Mouse (Mus musculus) liver, embryonic 11.5 days (tissue): ENCODE data around the gene Gm7029. TPM values are rescaled to one million over a fixed set of nuclear protein-coding genes. Genes with fewer than 3 reads are reported as not detected.
"Not testable (repeated sequence)": the region's sequence is repeated elsewhere in the genome, so short reads cannot be mapped to it uniquely, and the experiment has no call there.

Experiments used
- ATAC-seq: fragments of 200-750 bp; cut with Nextera tagmentation; replicated peaks from 2 replicates; pipeline ENCODE4 v1.8.0; 2017; ENCODE audit warnings: moderate number of reproducible peaks, mild to moderate bottlenecking, moderate TSS enrichment, moderate library complexity; ENCODE audit not compliant: low FRiP score
- DNase-seq: peaks from one replicate; pipeline ENCODE4 v3.0.0-alpha.2; 2017; ENCODE audit warnings: low spot score
- H3K27ac ChIP-seq: fragments of 300-500 bp; sonication (generic); 2 replicates; pipeline ENCODE4 v1.5.1; 2014; ENCODE audit warnings: mild to moderate bottlenecking, low read depth, low read length, control low read depth
- H3K27me3 ChIP-seq: fragments of 300-500 bp; sonication (generic); replicated peaks from 2 replicates; pipeline ENCODE4 v1.6.1; 2014; ENCODE audit warnings: low read length, mixed read lengths; ENCODE audit not compliant: control insufficient read depth, insufficient read depth
- H3K36me3 ChIP-seq: fragments of 300-500 bp; sonication (generic); 2 replicates; pipeline ENCODE4 v1.6.1; 2014; ENCODE audit warnings: mild to moderate bottlenecking, low read length, moderate library complexity, mixed read lengths; ENCODE audit not compliant: control insufficient read depth, insufficient read depth
- H3K4me1 ChIP-seq: fragments of 300-500 bp; sonication (generic); replicated peaks from 2 replicates; pipeline ENCODE4 v1.6.1; 2014; ENCODE audit warnings: low read length, mixed read lengths; ENCODE audit not compliant: control insufficient read depth, insufficient read depth
- H3K4me2 ChIP-seq: fragments of 300-500 bp; sonication (generic); 2 replicates; pipeline ENCODE4 v1.6.1; 2014; ENCODE audit warnings: mild to moderate bottlenecking, control low read depth, moderate library complexity
- H3K4me3 ChIP-seq: fragments of 300-500 bp; sonication (generic); 2 replicates; pipeline ENCODE4 v1.5.1; 2014; ENCODE audit warnings: low read depth, low read length, control low read depth
- H3K9ac ChIP-seq: fragments of 300-500 bp; sonication (generic); 2 replicates; pipeline ENCODE4 v1.6.1; 2014; ENCODE audit warnings: low read depth, low read length, control low read depth
- H3K9me3 ChIP-seq: fragments of 300-500 bp; sonication (generic); 2 replicates; pipeline ENCODE4 v1.6.1; 2016; ENCODE audit warnings: low read length, inconsistent platforms, mixed read lengths; ENCODE audit not compliant: control insufficient read depth
- WGBS: fragments of 180-500 bp; shearing (Covaris S2); extraction: QIAGEN DNeasy Blood & Tissue Kit; methylation state at CpG from one replicate; pipeline ENCODE4 v1.1.7; 2014; 5-methylcytosine and 5-hydroxymethylcytosine counted together
- polyA plus RNA-seq: library from polyadenylated mRNA; unstranded; fragments of >200 nt; fragmentation: Nextera tagmentation; extraction: Ambion mirVana; gene quantifications from 2 replicates; pipeline ENCODE4 v1.2.1, GENCODE M21; 2014

The Gm7029 gene
- polyA plus RNA-seq, 1 experiment from 2014 or later: not detected

DNA sequence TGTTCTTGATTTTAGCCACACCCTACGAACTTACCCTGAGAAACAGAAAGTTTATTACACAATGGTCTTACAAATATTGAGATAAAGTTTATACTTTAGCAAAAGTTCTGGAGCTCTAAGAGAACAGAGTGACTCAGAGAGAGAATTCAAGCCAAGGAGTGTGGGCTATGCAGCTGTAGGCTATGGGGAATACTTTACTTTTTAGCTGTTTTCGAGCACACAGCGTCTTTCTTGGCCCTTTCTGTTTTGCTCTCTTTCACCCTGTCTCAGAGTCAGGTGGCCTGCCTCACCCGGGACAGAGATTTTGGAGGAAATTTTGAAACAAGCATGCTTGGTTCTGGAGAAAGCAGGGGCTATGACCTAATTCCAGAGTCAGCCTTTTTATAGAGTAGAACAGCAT lies 24.6 kb downstream of the Gm7029 start:
- H3K36me3 ChIP-seq, H3K27ac ChIP-seq, H3K4me2 ChIP-seq, H3K9ac ChIP-seq, ATAC-seq, DNase-seq, H3K9me3 ChIP-seq, H3K27me3 ChIP-seq, H3K4me3 ChIP-seq: not testable (repeated sequence)
- peaks cover 31% of the 10 kb centered on the region for H3K4me1 ChIP-seq
- 77% methylated on average over 4 of the region's 4 CpGs for WGBS

DNA sequence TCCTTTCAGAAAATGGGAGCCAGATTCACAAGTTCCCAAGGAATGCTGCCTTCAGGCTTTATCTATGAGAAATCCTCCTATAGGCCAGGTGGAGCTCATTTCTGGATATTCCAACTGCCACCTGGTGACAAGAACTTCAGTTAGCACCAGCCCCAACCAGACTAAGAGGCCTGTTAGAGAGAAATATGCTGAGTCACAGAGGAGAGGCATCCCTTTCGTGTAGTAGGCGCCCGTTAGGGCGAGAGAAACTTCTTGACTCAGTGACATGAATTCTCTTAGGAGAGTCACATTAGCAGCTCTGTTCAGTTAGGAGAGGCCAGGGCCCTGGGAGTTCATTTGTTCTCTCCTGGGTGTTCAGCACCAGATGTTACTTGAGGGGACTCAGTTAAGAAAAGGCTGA lies 26.0 kb downstream of the Gm7029 start:
- 44% methylated on average over 4 of the region's 4 CpGs for WGBS
- H3K9ac ChIP-seq: peak overlapping the region; percentile 48

DNA sequence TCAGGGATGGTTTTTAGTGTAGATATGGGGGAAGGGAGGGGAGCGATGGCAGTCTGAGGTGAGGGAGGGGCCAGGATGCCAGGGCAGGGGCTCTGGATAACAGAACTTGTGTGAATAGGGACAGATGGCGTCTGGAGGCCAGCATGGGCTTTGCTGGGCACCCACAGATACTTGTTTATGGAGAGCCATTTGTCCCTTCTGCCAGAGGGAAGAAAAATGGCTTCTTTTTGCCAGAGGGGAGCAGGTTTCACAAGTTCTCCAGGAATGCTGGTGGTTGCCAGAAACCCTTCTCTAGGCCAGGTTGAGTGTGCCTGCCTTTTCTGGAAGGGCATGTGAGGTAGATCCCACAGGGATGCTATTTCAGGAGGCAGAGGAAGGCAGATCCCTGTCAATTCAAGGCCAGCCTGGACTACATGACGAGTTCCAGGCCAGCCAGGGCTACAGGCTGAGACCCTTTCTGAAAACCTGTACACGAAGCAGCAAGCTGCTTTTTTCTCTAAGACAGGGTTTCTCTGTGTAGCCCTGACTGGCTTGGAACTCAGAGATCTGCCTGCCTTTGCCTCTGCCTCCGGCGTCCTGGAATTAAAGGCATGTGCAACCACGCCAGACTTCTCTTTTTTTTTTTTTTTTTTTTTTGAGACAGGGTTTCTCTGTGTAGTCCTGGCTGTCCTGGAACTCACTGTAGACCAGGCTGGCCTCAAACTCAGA lies 26.8 kb downstream of the Gm7029 start:
- ATAC-seq (no peak), DNase-seq (no peak)
- Histone ChIP-seq H3K27me3 (no peaks in the 10 kb centered on the region), H3K36me3 (no peaks in the 10 kb centered on the region), H3K9me3 (no peaks in the 10 kb centered on the region), H3K27ac (peak overlapping the region; percentile 87), H3K9ac (peak overlapping the region; percentile 48), H3K4me3 (no peak overlapping the region), H3K4me2 (peak overlapping the region; percentile 7), H3K4me1 (peaks cover 36% of the 10 kb centered on the region)
- WGBS: 64% methylated on average over 7 of the region's 7 CpGs

More for the DNA sequence above, 26.0 kb downstream of the Gm7029 start:
- Histone ChIP-seq H3K4me1 (peaks cover 36% of the 10 kb centered on the region), H3K9me3 (no peaks in the 10 kb centered on the region), H3K4me2 (peak overlapping the region; percentile 7; the same call in 1 of the 2 replicates), H3K36me3 (no peaks in the 10 kb centered on the region), H3K4me3 (no peak overlapping the region), H3K27ac (peak overlapping the region; percentile 87), H3K27me3 (no peaks in the 10 kb centered on the region)
- no peak for DNase-seq
- peak; percentile 78 for ATAC-seq

DNA sequence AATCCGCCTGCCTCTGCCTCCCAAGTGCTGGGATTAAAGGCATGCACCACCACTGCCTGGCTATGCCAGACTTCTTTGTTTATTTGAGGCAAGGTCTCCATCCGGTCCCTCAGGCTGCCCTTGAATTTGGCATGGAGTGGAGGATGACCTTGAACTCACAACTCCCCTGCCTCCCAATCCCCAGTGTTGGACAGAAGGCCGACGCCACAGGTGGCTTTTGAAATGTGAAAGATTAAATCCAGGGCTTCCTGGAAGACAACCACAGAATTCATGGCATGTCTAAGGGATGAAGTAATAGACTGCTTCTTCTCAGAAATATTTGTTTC lies 27.3 kb downstream of the Gm7029 start:
- H3K4me1 ChIP-seq: peaks cover 36% of the 10 kb centered on the region
- no peak overlapping the region for H3K4me2 ChIP-seq
- no peak overlapping the region for H3K27ac ChIP-seq
- 90% methylated on average over 4 of the region's 4 CpGs for WGBS
- no peak overlapping the region for H3K9ac ChIP-seq
- H3K4me3 ChIP-seq: no peak overlapping the region
- ATAC-seq (no peak), DNase-seq (no peak)
- no peaks in the 10 kb centered on the region for H3K36me3 ChIP-seq
- H3K9me3 ChIP-seq: no peaks in the 10 kb centered on the region
- no peaks in the 10 kb centered on the region for H3K27me3 ChIP-seq

DNA sequence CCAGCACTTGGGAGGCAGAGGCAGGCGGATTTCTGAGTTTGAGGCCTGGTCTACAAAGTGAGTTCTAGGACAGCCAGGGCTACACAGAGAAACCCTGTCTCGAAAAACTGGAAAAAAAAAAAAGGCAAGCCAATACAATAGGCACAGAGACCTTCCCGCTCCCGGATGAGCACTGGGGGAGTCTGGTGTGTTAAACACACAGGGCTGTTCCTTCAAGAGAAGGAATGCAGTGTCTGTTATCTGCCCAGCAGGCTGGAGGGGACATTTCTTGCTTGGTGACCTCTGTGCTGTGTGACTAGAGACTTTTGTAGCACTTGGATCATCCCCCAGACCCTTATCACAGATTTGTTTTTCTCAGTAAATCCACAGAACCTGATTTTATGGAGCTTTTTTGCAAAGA lies 28.0 kb downstream of the Gm7029 start:
- Histone ChIP-seq H3K4me3 (no peak overlapping the region), H3K27me3 (no peaks in the 10 kb centered on the region), H3K4me1 (peaks cover 36% of the 10 kb centered on the region), H3K36me3 (no peaks in the 10 kb centered on the region), H3K9me3 (no peaks in the 10 kb centered on the region), H3K9ac (no peak overlapping the region), H3K27ac (no peak overlapping the region), H3K4me2 (no peak overlapping the region)
- WGBS: 70% methylated on average over 4 of the region's 4 CpGs
- DNase-seq: no peak
- ATAC-seq: no peak

DNA sequence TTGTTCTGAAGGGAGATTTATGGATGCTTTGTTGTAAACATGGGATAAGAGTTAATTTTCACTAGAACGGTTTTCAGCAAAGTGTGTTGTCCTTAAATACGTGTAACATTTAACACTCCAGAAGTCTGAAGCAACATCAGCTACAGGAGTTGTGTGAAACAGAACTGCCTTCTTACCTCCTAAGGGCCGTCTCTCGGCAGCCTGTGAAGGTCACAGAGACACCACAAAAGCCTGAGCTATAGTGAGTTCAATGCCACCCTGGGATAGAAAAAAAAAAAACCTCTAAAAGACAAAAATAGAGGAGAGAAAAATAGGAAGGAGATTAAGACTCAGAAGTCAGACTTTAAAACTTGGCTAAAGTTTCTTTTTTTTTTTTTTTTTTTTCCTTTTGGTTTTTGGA lies 28.4 kb downstream of the Gm7029 start:
- H3K27ac ChIP-seq: no peak overlapping the region

DNA sequence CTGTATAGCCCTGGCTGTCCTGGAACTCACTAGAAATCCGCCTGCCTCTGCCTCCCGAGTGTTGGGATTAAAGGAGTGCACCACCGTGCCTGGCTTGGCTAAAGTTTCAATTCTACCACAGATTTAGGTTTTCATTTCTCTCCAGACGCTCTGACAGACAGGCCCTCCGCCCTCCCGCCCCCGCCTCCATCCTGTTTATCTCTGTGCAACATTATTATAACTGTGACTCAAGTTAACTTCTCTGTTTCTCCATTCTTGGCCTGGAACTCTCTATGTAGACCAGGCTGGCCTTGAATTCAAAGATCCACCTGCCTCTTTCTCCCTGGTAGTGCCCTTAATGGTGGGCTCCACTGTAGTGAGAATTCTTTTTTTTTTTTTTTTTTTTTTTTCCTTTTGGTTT lies 28.9 kb downstream of the Gm7029 start:
- ATAC-seq (no peak), DNase-seq (no peak)
- H3K9ac ChIP-seq: no peak overlapping the region
- H3K4me2 ChIP-seq: peak overlapping the region; percentile 37
- H3K4me3 ChIP-seq: no peak overlapping the region
- 57% methylated on average over 7 of the region's 7 CpGs for WGBS
- peaks cover 36% of the 10 kb centered on the region for H3K4me1 ChIP-seq
- no peaks in the 10 kb centered on the region for H3K27me3 ChIP-seq
- H3K27ac ChIP-seq: peak overlapping the region; percentile 54
- H3K36me3 ChIP-seq: no peaks in the 10 kb centered on the region
- no peaks in the 10 kb centered on the region for H3K9me3 ChIP-seq

More for the DNA sequence above, 28.4 kb downstream of the Gm7029 start:
- Histone ChIP-seq H3K4me3 (no peak overlapping the region), H3K36me3 (no peaks in the 10 kb centered on the region), H3K27me3 (no peaks in the 10 kb centered on the region), H3K4me1 (peaks cover 36% of the 10 kb centered on the region), H3K4me2 (peak overlapping the region; percentile 37), H3K9ac (no peak overlapping the region), H3K9me3 (no peaks in the 10 kb centered on the region)
- ATAC-seq (no peak), DNase-seq (no peak)
- 67% methylated on average over 4 of the region's 4 CpGs for WGBS

DNA sequence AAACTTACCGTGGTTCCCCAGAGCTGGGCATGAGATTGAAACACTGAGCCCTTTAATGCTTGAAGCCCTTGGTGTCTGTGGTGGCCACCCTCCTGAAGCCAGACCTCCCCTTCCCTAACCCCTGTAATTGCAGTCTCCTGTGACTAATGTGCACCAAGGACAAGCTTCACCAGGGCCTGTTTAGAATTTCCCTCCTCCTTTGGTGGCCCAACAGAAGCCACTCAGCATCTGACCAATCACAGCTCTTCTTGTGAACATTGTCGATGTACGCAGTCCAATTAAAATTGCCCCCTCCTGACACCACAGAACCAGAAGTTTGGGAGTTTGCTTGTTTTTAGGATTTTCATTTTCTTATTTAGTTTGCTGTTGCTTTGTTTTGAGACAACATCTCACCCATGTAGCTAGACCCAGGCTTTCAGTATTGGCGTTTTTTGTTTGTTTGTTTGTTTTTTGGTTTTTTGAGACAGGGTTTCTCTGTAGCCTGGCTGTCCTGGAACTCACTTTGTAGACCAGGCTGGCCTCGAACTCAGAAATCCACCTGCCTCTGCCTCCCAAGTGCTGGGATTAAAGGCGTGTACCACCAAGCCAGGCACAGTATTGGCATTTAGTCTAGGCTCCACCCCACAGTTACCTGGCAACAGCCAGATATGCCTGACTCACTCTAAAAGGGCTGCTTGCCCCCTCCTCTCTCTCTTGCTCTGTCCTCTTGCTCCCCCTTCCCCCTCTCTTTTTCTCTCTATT lies 30.4 kb downstream of the Gm7029 start:
- ATAC-seq, H3K36me3 ChIP-seq, H3K9me3 ChIP-seq, H3K4me3 ChIP-seq, DNase-seq, H3K4me2 ChIP-seq, H3K9ac ChIP-seq, H3K27me3 ChIP-seq: not testable (repeated sequence)
- 68% methylated on average over 6 of the region's 6 CpGs for WGBS
- 0 out of 2 replicates have a peak overlapping the region, but pooled peaks have one; percentile 11 for H3K27ac ChIP-seq
- peaks cover 37% of the 10 kb centered on the region for H3K4me1 ChIP-seq

DNA sequence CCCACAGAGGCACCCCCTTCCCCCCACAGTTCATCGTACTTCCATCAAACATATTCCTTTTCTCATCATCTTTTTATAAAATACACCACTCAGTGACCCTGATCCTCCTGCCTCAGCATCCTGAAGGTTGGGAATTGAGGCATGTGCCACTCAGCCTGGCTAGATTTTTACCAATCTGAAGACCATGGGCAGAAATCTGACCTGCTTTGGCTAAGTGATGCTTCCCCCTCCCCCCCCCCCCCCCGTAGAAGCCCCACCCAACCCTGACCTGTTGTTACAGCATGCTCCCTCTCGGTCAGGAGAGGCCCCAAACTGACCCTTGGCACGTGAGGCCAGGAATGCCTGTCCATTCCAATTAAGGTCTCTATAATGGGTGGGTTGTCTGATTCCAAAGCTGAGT lies 31.2 kb downstream of the Gm7029 start, which contains the start of gene Platr17:
Gene Platr17, plus strand, starts transcription at position 301 of the 400 bp plus-strand sequence.
- ATAC-seq, H3K4me2 ChIP-seq, H3K9me3 ChIP-seq, H3K4me3 ChIP-seq, H3K36me3 ChIP-seq, DNase-seq, H3K27me3 ChIP-seq, H3K9ac ChIP-seq, H3K27ac ChIP-seq: not testable (repeated sequence)
- WGBS: 58% methylated on average over 3 of the region's 4 CpGs
- peaks cover 35% of the 10 kb centered on the region for H3K4me1 ChIP-seq
